Mouse (Mus musculus): ENCODE measurements around the gene Rab3gap2. TPM values are rescaled to one million over a fixed set of nuclear protein-coding genes. Genes with fewer than 3 reads are reported as not detected.

Rab3gap2 gene
- polyA plus RNA-seq, 2 experiments: 26.3 to 36.9 TPM

DNA sequence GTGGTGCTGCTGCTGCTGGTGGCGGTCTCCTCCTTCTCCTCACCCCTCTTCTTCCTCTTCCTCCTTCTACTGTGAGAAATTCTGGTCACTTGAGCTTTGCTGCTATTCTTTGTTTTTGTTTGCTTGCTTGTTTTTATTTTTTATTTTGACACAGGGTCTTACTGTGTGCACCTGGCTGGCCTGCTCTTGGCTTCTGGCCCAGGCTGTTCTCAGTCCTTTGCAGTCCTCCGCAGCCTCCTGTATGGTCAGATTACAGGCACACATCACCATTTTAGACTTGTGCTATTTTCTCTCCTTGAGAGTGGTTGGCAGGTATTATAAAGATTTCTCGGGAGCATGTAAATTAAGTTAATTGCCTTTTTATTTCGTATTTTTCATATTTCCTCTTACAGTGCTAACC, 130.2 kb downstream of the Rab3gap2 start:
- H3K36me3 ChIP-seq (ENCODE audit: control insufficient read depth, insufficient read depth, low read length): peaks cover 5% of the 10 kb centered on the region; the same call in 1 of the 2 replicates
- no peak overlapping the region for H3K27ac ChIP-seq (replicated peaks; ENCODE audit: low read depth, low read length)
- no peak overlapping the region for H3K4me3 ChIP-seq (replicated peaks; ENCODE audit: low read length)
- TF ChIP-seq POLR2A (IDR thresholded peaks at IDR 0.05; ENCODE audit: borderline replicate concordance, extremely low read depth, insufficient read depth, insufficient read length): no peak
- peaks cover 10% of the 10 kb centered on the region for H3K4me1 ChIP-seq (ENCODE audit: control insufficient read depth, insufficient read depth, low read length)
- no peak overlapping the region for H3K9ac ChIP-seq (ENCODE audit: low read depth, low read length, severe bottlenecking)
- H3K9me3 ChIP-seq (ENCODE audit: control insufficient read depth, low read length): no peaks in the 10 kb centered on the region
- DNase-seq (ENCODE audit: low spot score): no peak
- H3K27me3 ChIP-seq (ENCODE audit: control insufficient read depth, insufficient read depth, low read length): no peaks in the 10 kb centered on the region
- 85% methylated on average over 4 of the region's 4 CpGs for WGBS
- no peak overlapping the region for H3K4me2 ChIP-seq (replicated peaks; ENCODE audit: low read depth, low read length, severe bottlenecking)
- no peak for ATAC-seq (ENCODE audit: low FRiP score, low read depth)

DNA sequence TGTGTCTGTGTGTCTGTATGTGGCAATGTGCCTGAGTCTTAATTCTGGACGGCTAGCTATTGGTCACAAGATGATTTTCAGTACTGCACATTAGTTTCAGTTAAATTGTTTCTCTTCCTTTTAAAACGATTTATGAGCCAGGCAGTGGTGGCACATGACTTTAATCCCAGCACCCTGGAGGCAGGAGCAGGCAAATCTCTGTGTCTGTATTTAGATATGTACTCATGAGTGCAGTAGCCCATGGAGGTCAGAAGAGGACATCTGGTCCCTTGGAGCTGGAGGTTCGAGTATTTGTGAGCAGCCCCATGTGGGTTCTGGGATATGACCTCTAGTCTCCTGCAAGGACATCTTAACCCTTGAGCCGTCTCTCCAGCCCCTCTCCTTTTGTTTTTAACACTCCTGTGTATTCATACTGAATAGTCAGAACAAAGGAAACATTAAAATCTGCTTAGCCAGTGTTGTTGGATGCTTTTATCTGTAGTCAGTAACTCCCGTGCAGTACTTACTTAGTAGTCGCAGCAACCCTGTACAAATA, 131.4 kb downstream of the Rab3gap2 start:
- H3K4me2 ChIP-seq (replicated peaks; ENCODE audit: low read depth, low read length, severe bottlenecking): no peak overlapping the region
- DNase-seq (ENCODE audit: low spot score): no peak
- WGBS: 75% methylated on average over 6 of the region's 6 CpGs
- H3K27ac ChIP-seq (replicated peaks; ENCODE audit: low read depth, low read length): no peak overlapping the region
- H3K4me1 ChIP-seq (ENCODE audit: control insufficient read depth, insufficient read depth, low read length): peaks cover 10% of the 10 kb centered on the region
- peaks cover 14% of the 10 kb centered on the region for H3K36me3 ChIP-seq (ENCODE audit: control insufficient read depth, insufficient read depth, low read length)
- H3K9me3 ChIP-seq (ENCODE audit: control insufficient read depth, low read length): no peaks in the 10 kb centered on the region
- no peak overlapping the region for H3K4me3 ChIP-seq (replicated peaks; ENCODE audit: low read length)
- no peaks in the 10 kb centered on the region for H3K27me3 ChIP-seq (ENCODE audit: control insufficient read depth, insufficient read depth, low read length)
- no peak overlapping the region for H3K9ac ChIP-seq (ENCODE audit: low read depth, low read length, severe bottlenecking)
- no peak for TF ChIP-seq POLR2A (IDR thresholded peaks at IDR 0.05; ENCODE audit: borderline replicate concordance, extremely low read depth, insufficient read depth, insufficient read length)
- no peak for ATAC-seq (ENCODE audit: low FRiP score, low read depth)

MicroRNA genes within 50 kb of the gene (microRNA counts, 519-probe panel; counts per million panel counts)
- microRNA mmu-miR-194 (2,254 counts per million, percentile 37 among the panel's probes with 10 or more counts), microRNA mmu-miR-664 (not detected)

Small RNA genes within 50 kb of the gene (microRNA-seq; reads per million reads assigned to microRNA genes)
- gene Mir194-1 (not detected), gene Mir215 (0.69 reads per million), gene Mir664 (5.7 reads per million, percentile 15 among the genes with 10 or more reads in this experiment)

Other genes with a start within 250 kb of the Rab3gap2 start
- gene Mark1, start 204.5 kb upstream of the Rab3gap2 start, polyA plus RNA-seq (2012; rRNA removed): 16.8 and 17.5 TPM in 2 replicates
- 3.6 and 4.7 TPM in 2 replicates for gene Mark1, start 204.5 kb upstream of the Rab3gap2 start, polyA plus RNA-seq (2014; fragmentation: Nextera tagmentation; extraction: Ambion mirVana)
- gene Iars2, start 125.3 kb downstream of the Rab3gap2 start, polyA plus RNA-seq (2012; rRNA removed): 23.6 and 26.7 TPM in 2 replicates
- 29.0 and 33.4 TPM in 2 replicates for gene Iars2, start 125.3 kb downstream of the Rab3gap2 start, polyA plus RNA-seq (2014; fragmentation: Nextera tagmentation; extraction: Ambion mirVana)
- gene Bpnt1, start 128.0 kb downstream of the Rab3gap2 start, polyA plus RNA-seq (2012; rRNA removed): 27.0 and 30.1 TPM in 2 replicates
- 8.8 and 11.6 TPM in 2 replicates for gene Bpnt1, start 128.0 kb downstream of the Rab3gap2 start, polyA plus RNA-seq (2014; fragmentation: Nextera tagmentation; extraction: Ambion mirVana)
- gene Eprs, start 158.9 kb downstream of the Rab3gap2 start, polyA plus RNA-seq (2012; rRNA removed): 36.1 and 50.4 TPM in 2 replicates
- 140 and 142 TPM in 2 replicates for gene Eprs, start 158.9 kb downstream of the Rab3gap2 start, polyA plus RNA-seq (2014; fragmentation: Nextera tagmentation; extraction: Ambion mirVana)